Mouse (Mus musculus): ENCODE results near the gene Zyx. TPM values are rescaled to one million over a fixed set of nuclear protein-coding genes. Genes with fewer than 3 reads are reported as not detected.

Zyx gene
- polyA plus RNA-seq, 1 experiment from 2014 or later, result 39.7 TPM

GRCm38 (mm10) chr6:42379551-42379950 is 30.1 kb downstream of the Zyx start:
- Histone ChIP-seq H3K9me3 (replicated peaks) (no peaks in the 10 kb centered on the region), H3K27me3 (no peaks in the 10 kb centered on the region), H3K4me1 (replicated peaks) (no peaks in the 10 kb centered on the region), H3K27ac (replicated peaks) (no peak overlapping the region), H3K4me2 (no peak overlapping the region), H3K36me3 (replicated peaks) (no peaks in the 10 kb centered on the region), H3K4me3 (replicated peaks) (no peak overlapping the region), H3K9ac (no peak overlapping the region)
- no peak for ATAC-seq (ENCODE audit: insufficient read depth)
- 53% methylated on average over 3 of the region's 3 CpGs for WGBS (ENCODE audit: insufficient replicate concordance)

- Histone ChIP-seq H3K36me3 (replicated peaks) (no peaks in the 10 kb centered on the region), H3K27ac (replicated peaks) (no peak overlapping the region), H3K9ac (no peak overlapping the region), H3K4me3 (replicated peaks) (no peak overlapping the region), H3K9me3 (replicated peaks) (no peaks in the 10 kb centered on the region), H3K4me2 (no peak overlapping the region), H3K27me3 (no peaks in the 10 kb centered on the region), H3K4me1 (replicated peaks) (no peaks in the 10 kb centered on the region)
- ATAC-seq (ENCODE audit: insufficient read depth), result no peak
- 24% methylated on average over 8 of the region's 8 CpGs for WGBS (ENCODE audit: insufficient replicate concordance)
Observed at GRCm38 (mm10) chr6:42380416-42381144, 31.1 kb downstream of the Zyx start.

- no peak for ATAC-seq (ENCODE audit: insufficient read depth)
- no peaks in the 10 kb centered on the region for H3K27me3 ChIP-seq
- no peaks in the 10 kb centered on the region for H3K36me3 ChIP-seq (replicated peaks)
- WGBS (ENCODE audit: insufficient replicate concordance), result 56% methylated on average over 2 of the region's 2 CpGs
- H3K4me2 ChIP-seq, result no peak overlapping the region
- no peak overlapping the region for H3K4me3 ChIP-seq (replicated peaks)
- H3K4me1 ChIP-seq (replicated peaks), result no peaks in the 10 kb centered on the region
- no peak overlapping the region for H3K9ac ChIP-seq
- H3K27ac ChIP-seq (replicated peaks), result no peak overlapping the region
- H3K9me3 ChIP-seq (replicated peaks), result no peaks in the 10 kb centered on the region
Observed at GRCm38 (mm10) chr6:42381221-42381620, 31.8 kb downstream of the Zyx start.

GRCm38 (mm10) chr6:42381916-42382381 is 32.5 kb downstream of the Zyx start:
- Histone ChIP-seq H3K4me3 (replicated peaks) (no peak overlapping the region), H3K4me2 (no peak overlapping the region), H3K4me1 (replicated peaks) (no peaks in the 10 kb centered on the region), H3K27ac (replicated peaks) (no peak overlapping the region), H3K27me3 (no peaks in the 10 kb centered on the region), H3K9me3 (replicated peaks) (no peaks in the 10 kb centered on the region), H3K9ac (no peak overlapping the region), H3K36me3 (replicated peaks) (no peaks in the 10 kb centered on the region)
- ATAC-seq (ENCODE audit: insufficient read depth), result 0 out of 2 replicates have a peak, but pooled peaks have one; percentile 31
- WGBS (ENCODE audit: insufficient replicate concordance), result 45% methylated on average over 9 of the region's 9 CpGs

- no peak for ATAC-seq (ENCODE audit: insufficient read depth)
- H3K9me3 ChIP-seq (replicated peaks), result no peaks in the 10 kb centered on the region
- no peak overlapping the region for H3K9ac ChIP-seq
- no peaks in the 10 kb centered on the region for H3K36me3 ChIP-seq (replicated peaks)
- no peak overlapping the region for H3K27ac ChIP-seq (replicated peaks)
- WGBS (ENCODE audit: insufficient replicate concordance), result 80% methylated on average over 5 of the region's 5 CpGs
- H3K27me3 ChIP-seq, result no peaks in the 10 kb centered on the region
- H3K4me2 ChIP-seq, result no peak overlapping the region
- H3K4me3 ChIP-seq (replicated peaks), result no peak overlapping the region
- no peaks in the 10 kb centered on the region for H3K4me1 ChIP-seq (replicated peaks)
Observed at GRCm38 (mm10) chr6:42383360-42383759, 33.9 kb downstream of the Zyx start.

GRCm38 (mm10) chr6:42385635-42386034 is 36.2 kb downstream of the Zyx start:
- H3K27me3 ChIP-seq, result no peaks in the 10 kb centered on the region
- H3K9ac ChIP-seq, result no peak overlapping the region
- no peak overlapping the region for H3K4me3 ChIP-seq (replicated peaks)
- no peak overlapping the region for H3K27ac ChIP-seq (replicated peaks)
- ATAC-seq (ENCODE audit: insufficient read depth), result no peak
- no peaks in the 10 kb centered on the region for H3K4me1 ChIP-seq (replicated peaks)
- no peak overlapping the region for H3K4me2 ChIP-seq
- H3K36me3 ChIP-seq (replicated peaks), result no peaks in the 10 kb centered on the region
- H3K9me3 ChIP-seq (replicated peaks), result no peaks in the 10 kb centered on the region
- WGBS (ENCODE audit: insufficient replicate concordance), result 42% methylated on average over 4 of the region's 4 CpGs

GRCm38 (mm10) chr6:42391796-42392330 is 42.4 kb downstream of the Zyx start:
- H3K4me1 ChIP-seq (replicated peaks), result no peaks in the 10 kb centered on the region
- no peaks in the 10 kb centered on the region for H3K27me3 ChIP-seq
- no peak overlapping the region for H3K9ac ChIP-seq
- no peak for ATAC-seq (ENCODE audit: insufficient read depth)
- H3K4me3 ChIP-seq (replicated peaks), result no peak overlapping the region
- WGBS (ENCODE audit: insufficient replicate concordance), result 42% methylated on average over 2 of the region's 2 CpGs
- no peak overlapping the region for H3K4me2 ChIP-seq
- no peak overlapping the region for H3K27ac ChIP-seq (replicated peaks)
- H3K9me3 ChIP-seq (replicated peaks), result no peaks in the 10 kb centered on the region
- H3K36me3 ChIP-seq (replicated peaks), result no peaks in the 10 kb centered on the region

GRCm38 (mm10) chr6:42395960-42396809 is 46.8 kb downstream of the Zyx start:
- Histone ChIP-seq H3K9me3 (replicated peaks) (no peaks in the 10 kb centered on the region), H3K4me2 (no peak overlapping the region), H3K4me3 (replicated peaks) (no peak overlapping the region), H3K4me1 (replicated peaks) (no peaks in the 10 kb centered on the region), H3K36me3 (replicated peaks) (no peaks in the 10 kb centered on the region), H3K27me3 (no peaks in the 10 kb centered on the region), H3K27ac (replicated peaks) (no peak overlapping the region; the same call in 1 of the 2 replicates), H3K9ac (no peak overlapping the region)
- WGBS (ENCODE audit: insufficient replicate concordance), result 45% methylated on average over 9 of the region's 9 CpGs
- ATAC-seq (ENCODE audit: insufficient read depth), result peak; percentile 62

GRCm38 (mm10) chr6:42397041-42397657 is 47.7 kb downstream of the Zyx start:
- no peak for ATAC-seq (ENCODE audit: insufficient read depth)
- Histone ChIP-seq H3K9me3 (replicated peaks) (no peaks in the 10 kb centered on the region), H3K4me3 (replicated peaks) (no peak overlapping the region), H3K4me1 (replicated peaks) (no peaks in the 10 kb centered on the region), H3K27me3 (no peaks in the 10 kb centered on the region), H3K27ac (replicated peaks) (no peak overlapping the region), H3K9ac (no peak overlapping the region), H3K4me2 (no peak overlapping the region), H3K36me3 (replicated peaks) (no peaks in the 10 kb centered on the region)
- 17% methylated on average over 3 of the region's 3 CpGs for WGBS (ENCODE audit: insufficient replicate concordance)

GRCm38 (mm10) chr6:42398285-42398684 is 48.9 kb downstream of the Zyx start:
- no peak for ATAC-seq (ENCODE audit: insufficient read depth)
- H3K9me3 ChIP-seq (replicated peaks), result no peaks in the 10 kb centered on the region
- 41% methylated on average over 3 of the region's 3 CpGs for WGBS (ENCODE audit: insufficient replicate concordance)

GRCm38 (mm10) chr6:42398998-42399397 is 49.6 kb downstream of the Zyx start:
- 65% methylated on average over 1 of the region's 1 CpGs for WGBS (ENCODE audit: insufficient replicate concordance)
- no peaks in the 10 kb centered on the region for H3K4me1 ChIP-seq (replicated peaks)
- no peak for ATAC-seq (ENCODE audit: insufficient read depth)

More at GRCm38 (mm10) chr6:42398285-42398684, 48.9 kb downstream of the Zyx start:
- Histone ChIP-seq H3K4me3 (replicated peaks) (no peak overlapping the region), H3K4me2 (no peak overlapping the region), H3K27ac (replicated peaks) (no peak overlapping the region), H3K36me3 (replicated peaks) (no peaks in the 10 kb centered on the region), H3K27me3 (no peaks in the 10 kb centered on the region), H3K9ac (no peak overlapping the region), H3K4me1 (replicated peaks) (no peaks in the 10 kb centered on the region)

More at GRCm38 (mm10) chr6:42398998-42399397, 49.6 kb downstream of the Zyx start:
- Histone ChIP-seq H3K9me3 (replicated peaks) (no peaks in the 10 kb centered on the region), H3K27me3 (no peaks in the 10 kb centered on the region), H3K4me2 (no peak overlapping the region), H3K9ac (no peak overlapping the region), H3K27ac (replicated peaks) (no peak overlapping the region), H3K36me3 (replicated peaks) (no peaks in the 10 kb centered on the region), H3K4me3 (replicated peaks) (no peak overlapping the region)
